Mouse (Mus musculus) mesoderm, embryonic 11.5 days (tissue): Measurements from ENCODE around the gene Pdcd1lg2.

Source experiments
- DNase-seq: peaks from one replicate; pipeline ENCODE4 v3.0.0-alpha.2; 2012; ENCODE audit warnings: low read depth, low spot score

Gene Pdcd1lg2

GRCm38 (mm10) chr19:29418661-29419115 lies 8.0 kb downstream of the Pdcd1lg2 start:
- peak; percentile 5 for DNase-seq

GRCm38 (mm10) chr19:29419506-29419905 lies 8.8 kb downstream of the Pdcd1lg2 start:
- DNase-seq: no peak

- no peak for DNase-seq
Observed at GRCm38 (mm10) chr19:29419946-29420345, 9.2 kb downstream of the Pdcd1lg2 start.

GRCm38 (mm10) chr19:29420397-29420796 lies 9.7 kb downstream of the Pdcd1lg2 start:
- no peak for DNase-seq

GRCm38 (mm10) chr19:29422013-29422645 lies 11.4 kb downstream of the Pdcd1lg2 start:
- no peak for DNase-seq

- no peak for DNase-seq
Observed at GRCm38 (mm10) chr19:29422796-29423195, 12.1 kb downstream of the Pdcd1lg2 start.

- DNase-seq: no peak
Observed at GRCm38 (mm10) chr19:29430516-29430915, 19.8 kb downstream of the Pdcd1lg2 start.

- no peak for DNase-seq
Observed at GRCm38 (mm10) chr19:29430953-29431352, 20.2 kb downstream of the Pdcd1lg2 start.

- DNase-seq: no peak
Observed at GRCm38 (mm10) chr19:29436793-29437479, 26.2 kb downstream of the Pdcd1lg2 start.

GRCm38 (mm10) chr19:29437849-29438248 lies 27.1 kb downstream of the Pdcd1lg2 start:
- DNase-seq: no peak

- DNase-seq: no peak
Observed at GRCm38 (mm10) chr19:29439242-29439641, 28.5 kb downstream of the Pdcd1lg2 start.

GRCm38 (mm10) chr19:29442492-29442891 lies 31.8 kb downstream of the Pdcd1lg2 start:
- no peak for DNase-seq

GRCm38 (mm10) chr19:29444364-29444763 lies 33.6 kb downstream of the Pdcd1lg2 start:
- DNase-seq: no peak

- DNase-seq: no peak
Observed at GRCm38 (mm10) chr19:29448373-29448772, 37.7 kb downstream of the Pdcd1lg2 start.

- no peak for DNase-seq
Observed at GRCm38 (mm10) chr19:29450376-29450775, 39.7 kb downstream of the Pdcd1lg2 start.

- DNase-seq: no peak
Observed at GRCm38 (mm10) chr19:29454141-29454601, 43.5 kb downstream of the Pdcd1lg2 start.

GRCm38 (mm10) chr19:29455156-29455555 lies 44.4 kb downstream of the Pdcd1lg2 start:
- no peak for DNase-seq

GRCm38 (mm10) chr19:29457982-29458381 lies 47.3 kb downstream of the Pdcd1lg2 start:
- DNase-seq: no peak

- no peak for DNase-seq
Observed at GRCm38 (mm10) chr19:29462462-29462861, 51.7 kb downstream of the Pdcd1lg2 start.

- no peak for DNase-seq
Observed at GRCm38 (mm10) chr19:29463645-29464395, 53.1 kb downstream of the Pdcd1lg2 start.

- no peak for DNase-seq
Observed at GRCm38 (mm10) chr19:29466819-29467218, 56.1 kb downstream of the Pdcd1lg2 start.

GRCm38 (mm10) chr19:29468941-29469685 lies 58.4 kb downstream of the Pdcd1lg2 start:
- DNase-seq: no peak
